Mouse (Mus musculus) c-Kit-negative CD71-positive TER-119-positive erythroid progenitor cells, embryonic 14.5 days (primary cell): ENCODE data around the gene Stac2.

Source experiments
- DNase-seq: peaks from one replicate; pipeline ENCODE4 v3.0.0-alpha.2; 2013; ENCODE audit warnings: low read depth, low spot score

Stac2 gene

DNA sequence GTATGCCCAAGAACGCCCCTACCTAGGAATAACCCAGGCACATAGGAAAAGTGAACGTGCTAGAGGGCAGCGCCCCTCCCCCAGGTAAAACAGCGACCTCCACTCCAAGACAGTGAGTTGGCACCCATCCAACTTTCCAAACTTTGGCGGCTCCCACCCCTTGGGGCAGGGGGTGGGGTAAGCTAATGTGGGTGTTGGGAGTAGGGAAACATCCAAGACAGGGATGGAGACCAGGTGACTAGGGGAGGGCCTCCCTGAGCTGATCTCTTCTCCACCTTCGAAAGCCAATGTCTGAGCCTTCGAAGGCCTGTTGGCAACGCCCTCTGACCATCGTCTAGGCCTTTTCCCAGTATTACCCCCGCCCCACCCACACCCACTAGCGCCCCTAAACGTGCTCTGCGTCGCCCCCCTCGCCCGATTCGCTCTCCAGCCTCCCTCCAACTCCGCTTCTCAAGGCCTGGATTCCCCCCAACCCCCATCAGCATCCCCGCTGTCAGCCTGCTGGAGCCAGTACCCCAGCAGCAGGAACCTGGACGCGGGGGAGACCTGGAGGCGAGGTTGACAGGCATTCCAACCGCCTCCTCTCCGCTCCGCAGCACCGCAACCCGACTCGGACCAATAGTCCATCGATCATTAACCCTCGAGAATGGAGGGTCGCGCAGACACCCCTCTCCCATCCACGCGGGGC, 31.6 kb downstream of the Stac2 start:
- DNase-seq: no peak

DNA sequence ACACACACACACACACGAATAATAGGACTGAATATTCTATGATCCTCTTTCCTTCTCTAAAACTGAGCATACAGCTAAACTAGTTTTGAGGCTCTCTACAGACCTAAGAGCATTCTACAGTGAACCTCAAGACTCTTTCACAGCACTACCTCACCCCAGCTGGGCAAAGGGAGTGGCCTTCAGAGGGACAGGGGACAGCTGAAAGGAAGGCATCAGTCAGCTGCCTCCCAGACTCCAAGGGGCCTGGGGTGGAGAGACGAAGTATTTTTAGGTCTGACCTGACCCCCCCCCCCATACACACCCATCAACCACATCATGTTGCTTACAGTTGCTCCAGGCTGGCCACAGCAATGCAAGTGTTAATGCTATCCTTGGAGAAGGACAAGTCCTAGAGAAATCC, 32.1 kb downstream of the Stac2 start:
- DNase-seq: no peak

DNA sequence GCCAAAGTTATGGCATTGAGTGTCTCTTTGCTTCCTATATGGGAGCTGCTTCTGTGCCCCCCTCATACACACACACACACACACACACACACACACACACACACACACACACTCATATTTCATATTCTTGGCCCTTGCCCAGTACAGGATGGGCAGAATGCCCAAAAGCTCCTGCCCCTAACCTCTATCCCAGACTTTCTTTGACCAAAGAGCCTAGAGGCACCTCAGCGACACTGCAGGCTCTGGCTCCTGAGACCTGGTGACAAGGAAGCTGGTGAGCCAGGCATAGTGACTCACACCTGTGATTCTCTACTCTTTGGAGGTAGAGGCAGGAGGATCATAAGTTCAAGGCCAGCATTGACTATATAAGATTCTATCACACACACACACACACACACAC, 32.6 kb downstream of the Stac2 start:
- DNase-seq: no peak

DNA sequence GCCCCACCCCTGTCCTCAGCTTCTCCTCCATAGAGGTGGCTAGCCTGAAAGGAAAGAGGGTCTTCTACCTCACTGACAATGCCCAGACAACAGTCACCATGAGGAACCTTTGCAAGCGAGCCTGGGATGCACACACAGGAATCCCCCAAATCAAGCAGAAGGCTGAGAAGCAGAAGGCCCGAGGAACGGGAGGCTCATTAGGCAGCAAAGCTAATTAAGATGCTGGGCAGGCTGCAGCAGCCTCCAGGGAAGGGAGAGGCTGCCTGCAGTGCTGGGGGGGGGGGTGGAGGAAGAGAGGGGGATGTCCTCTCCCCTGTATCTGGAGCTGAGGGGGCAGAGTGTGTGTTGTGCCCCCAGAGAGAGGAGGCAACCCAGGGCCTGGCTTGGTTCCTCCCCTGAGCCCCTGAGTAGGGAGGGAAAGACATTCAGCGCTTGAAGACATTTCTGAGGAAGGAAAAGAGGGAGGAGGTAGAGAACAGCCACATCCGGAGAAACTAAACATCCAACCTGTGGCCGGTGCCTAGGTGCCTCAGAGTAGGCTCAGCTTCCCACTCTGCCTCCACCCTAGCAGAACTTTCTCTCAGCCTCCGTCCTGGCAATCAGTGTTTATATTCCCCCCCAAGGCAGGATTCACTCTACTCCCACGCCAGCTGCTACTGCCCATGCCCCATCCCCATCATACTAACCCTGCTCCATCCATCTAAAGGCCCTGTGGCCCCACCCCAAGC, 33.2 kb downstream of the Stac2 start:
- DNase-seq: no peak

DNA sequence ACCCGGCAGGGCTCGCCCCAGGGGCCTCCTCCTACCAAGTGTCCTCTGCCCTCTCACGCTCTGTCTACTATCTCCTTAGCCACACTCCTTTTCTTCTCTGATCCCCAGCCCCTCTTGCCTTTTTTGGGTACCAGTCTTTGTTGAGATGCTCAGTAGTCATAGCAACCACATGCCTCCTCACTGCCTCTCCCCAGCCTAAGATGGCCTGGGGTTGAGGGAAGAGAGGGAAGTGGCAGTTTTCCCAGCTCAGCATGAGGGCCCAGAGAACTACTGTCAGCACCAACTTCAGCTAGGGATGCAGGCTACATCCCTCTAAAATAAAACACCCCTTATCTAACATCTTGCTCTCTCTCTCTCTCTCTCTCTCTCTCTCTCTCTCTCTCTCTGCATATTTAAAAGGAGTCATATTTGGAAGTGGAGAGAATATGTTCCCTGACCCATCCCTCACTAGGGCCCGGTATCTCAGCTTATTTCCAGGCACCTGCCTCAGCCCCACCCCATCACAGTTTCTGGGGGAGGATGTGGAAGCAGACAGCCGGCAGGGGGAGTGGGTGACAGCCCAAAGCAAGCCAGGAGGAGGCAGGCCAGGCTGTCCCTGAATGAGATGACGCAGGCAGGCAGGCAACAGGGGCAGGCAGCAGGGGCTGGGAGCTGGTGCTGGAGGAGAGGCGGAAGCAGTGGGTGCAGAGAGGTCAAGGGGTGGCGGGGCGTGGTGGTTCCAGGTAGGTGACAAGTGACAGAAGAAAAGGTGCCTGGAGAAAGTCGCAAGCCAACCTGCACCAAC, 34.2 kb downstream of the Stac2 start:
- no peak for DNase-seq

DNA sequence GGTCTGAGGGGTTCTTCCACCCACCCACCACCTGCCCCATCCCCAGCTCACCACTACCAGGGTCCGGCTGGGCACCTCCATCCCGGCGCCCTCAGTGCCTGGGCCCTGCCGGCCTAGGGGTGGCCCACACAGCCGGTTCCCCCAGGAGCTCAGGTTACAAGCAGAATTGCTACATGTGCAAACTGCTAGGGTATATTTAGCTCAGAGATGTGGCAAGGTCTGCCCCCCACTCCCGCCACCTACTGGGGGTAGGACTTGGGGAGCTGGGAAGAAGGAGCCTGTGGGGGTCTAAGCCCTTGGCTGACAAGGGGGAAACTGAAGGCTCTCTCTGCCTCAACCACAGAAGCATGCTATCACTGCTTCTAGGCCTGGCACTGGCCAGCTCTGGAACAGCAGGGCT, 35.0 kb downstream of the Stac2 start:
- no peak for DNase-seq

DNA sequence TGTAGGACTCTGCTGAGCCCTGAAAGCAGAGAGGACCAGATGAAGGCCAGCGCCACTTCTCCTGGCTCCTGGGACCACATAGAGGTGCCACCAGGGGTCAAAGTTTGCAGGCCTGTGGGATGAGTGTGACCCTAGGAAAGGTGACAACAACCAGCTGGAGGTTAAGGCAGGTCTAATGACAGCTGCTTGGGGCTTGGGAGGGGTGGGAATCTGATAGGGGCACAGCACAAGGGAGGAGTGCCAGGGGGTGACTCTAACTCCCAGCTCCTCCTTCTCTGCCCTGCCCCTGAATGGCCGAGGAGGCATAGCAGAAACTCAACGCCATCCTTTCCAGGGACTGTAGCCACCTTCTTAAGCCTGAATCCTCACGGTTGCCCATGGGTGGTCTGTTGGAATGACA, 36.4 kb downstream of the Stac2 start:
- DNase-seq: no peak

DNA sequence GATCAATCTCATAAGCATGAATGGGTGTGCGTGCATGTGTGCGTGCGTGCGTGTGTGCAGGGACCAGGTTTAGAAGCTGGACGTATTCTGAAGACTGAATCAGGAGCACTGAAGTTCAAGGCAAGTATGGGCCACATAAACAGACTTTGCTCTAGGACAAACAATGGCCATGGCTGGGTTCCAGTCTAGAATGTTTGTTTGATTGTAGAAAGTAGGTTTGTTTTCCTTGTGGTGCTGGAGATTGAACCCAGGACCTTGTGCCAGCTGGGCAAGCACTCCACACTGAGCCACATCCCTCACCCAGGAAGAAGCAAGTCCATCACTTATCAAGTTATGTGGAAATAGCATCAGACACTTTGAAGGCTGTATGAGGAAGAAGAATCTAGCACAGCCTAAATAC, 37.1 kb downstream of the Stac2 start:
- no peak for DNase-seq

DNA sequence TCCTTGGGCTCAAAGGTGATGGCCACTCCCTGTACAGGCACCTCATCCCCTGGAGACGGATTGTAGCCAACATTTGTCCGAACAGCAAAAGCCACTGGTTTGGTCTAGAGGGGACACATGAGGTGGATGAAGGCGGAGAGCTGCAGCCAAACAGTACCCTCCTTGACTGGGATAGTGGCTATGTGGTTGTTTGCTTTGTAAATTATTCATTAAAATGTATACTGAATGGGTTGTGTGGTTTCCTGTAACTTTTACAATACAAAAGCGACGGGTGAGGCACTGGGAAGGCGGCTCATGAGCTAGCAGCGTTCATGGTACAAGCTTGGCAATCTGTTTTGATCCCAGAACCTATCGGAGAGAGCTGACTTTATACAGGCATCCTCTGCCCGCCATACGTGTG, 40.4 kb downstream of the Stac2 start:
- no peak for DNase-seq

DNA sequence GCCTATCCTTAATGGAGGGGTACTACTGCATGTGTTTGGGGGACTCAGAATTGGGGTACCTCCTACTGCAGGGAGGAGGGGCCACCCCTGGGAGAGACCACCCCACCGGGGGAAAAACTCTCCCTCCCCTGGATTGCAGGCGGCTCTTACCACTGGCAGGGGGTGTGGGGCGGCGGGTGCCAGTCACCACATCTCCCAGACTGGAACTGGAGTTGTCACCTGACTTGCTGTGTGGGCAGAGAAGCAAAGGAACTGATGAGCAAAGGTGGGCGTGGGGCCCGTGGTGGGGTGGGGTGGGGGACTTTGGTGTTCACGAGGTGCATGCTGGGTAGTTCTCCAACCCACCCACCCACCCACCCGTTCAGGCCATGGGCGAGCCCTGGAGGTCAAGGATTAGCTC, 41.5 kb downstream of the Stac2 start:
- no peak for DNase-seq

DNA sequence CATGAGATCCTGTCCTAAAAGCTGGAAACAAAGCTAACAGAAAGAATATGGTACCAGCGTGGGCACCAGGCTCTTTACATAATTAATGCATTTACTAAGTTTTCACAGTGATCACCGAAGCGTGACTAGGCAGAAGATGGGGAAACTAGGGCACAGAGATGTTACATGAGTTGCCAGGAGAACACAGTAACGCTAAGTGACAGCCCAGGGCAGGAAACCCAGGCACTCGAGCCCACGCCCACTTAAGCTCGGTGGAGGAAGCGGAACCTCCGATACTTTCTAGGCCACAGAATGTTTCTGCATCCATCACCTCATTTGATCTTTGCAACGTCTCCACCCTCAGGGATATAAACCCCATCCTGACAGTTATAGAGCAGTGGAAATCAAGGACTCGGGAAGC, 45.2 kb downstream of the Stac2 start:
- DNase-seq: no peak

DNA sequence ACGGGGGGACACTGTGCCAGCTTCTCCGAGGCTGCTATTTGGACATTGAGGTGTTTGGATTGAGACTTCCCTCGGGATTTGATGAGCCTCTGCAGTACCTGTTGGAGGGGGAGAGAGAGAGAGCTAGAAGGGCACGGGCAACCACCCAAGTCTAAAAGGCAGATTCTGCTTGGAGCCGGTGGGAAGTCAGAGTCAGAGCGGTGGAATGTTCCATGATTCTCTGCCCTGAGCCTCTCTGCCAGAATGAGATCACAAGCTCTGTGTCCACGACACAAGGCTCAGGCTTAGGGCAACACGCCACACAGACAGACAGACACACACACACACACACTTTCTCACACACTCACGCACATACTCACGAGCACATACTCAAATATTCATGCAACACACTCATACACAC, 47.6 kb downstream of the Stac2 start:
- no peak for DNase-seq

DNA sequence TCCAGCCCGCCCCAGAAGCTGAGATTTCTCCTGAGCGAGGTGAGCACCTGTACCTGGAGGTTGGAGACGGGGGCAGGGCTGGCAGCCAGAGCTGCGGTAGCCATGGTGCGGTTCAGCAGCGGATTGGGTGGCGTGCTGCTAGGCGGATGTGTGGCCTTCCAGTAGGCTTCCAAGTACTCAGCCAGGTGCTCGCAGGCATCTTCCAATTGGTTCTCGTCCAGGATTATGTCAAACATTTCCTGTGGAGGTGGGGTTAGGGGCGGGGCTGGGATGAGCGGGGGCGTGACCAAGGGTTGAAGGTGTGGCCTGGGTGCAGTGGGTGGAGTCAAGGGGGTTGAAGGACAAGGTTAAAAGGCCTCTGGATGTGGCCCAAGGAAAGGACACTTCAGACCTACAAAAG, 48.2 kb downstream of the Stac2 start:
- no peak for DNase-seq

DNA sequence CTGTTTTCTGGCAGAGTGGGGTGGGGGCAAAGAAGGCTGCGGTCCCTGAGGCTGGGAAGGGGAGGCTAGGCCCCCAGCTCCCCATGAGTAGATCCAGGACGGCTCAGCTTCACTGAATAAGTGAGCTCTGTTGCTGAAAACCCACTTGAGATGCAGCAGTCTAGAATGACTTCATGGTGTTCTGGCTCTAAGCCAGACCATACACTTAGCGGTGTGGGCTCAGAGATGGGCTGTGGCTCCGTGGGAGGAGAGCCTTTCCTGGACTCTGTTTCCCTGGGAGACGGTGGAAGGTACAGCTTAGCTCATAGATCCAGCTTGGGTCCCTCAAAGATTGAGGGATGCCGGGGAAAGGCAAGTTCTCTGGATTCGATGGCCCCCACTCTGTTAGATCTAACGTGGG, 49.1 kb downstream of the Stac2 start:
- no peak for DNase-seq

DNA sequence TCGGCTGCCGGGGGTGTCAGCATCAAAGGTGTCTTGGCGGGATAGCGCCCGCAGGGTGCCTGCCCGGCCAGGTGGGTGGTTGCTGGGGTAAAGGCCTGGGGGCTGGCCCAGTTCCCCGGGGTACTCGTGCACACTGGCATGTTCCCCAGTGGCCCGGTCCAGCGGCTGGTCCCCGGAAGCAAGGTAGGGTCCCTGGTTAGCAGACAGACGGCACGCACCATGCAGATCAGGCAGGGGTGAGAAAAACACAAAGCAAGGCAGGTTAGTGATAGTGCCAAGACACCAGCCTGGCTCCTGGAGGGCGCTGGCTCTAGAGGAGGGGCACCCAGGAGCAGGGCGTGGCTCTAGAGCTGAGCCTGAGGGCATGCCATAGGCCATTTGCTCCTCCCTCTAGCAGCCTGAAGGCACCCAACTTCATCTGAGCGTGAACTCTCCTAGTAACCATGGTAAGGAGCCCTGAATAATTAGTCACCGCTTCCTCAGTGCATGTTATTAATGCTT, 50.0 kb downstream of the Stac2 start:
- no peak for DNase-seq

DNA sequence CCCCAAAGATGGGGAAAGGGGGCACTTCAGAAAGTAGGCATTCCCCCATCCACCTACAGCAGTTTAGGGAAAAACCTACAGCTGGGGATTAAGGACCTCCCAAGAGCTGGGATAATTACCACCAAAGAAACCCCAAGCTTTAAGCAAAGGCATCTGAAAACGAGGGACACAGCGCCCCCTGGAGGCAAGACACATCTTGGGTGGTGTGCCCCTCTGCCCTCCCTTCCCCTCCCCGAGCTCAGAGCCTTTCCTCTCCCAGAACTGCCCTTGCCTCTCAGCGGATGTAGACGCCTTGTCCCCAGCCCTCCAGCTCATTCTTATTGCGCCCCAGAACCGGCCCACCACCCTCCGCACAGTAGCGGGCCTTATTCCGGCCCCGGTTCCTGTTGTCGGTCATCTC, 50.6 kb downstream of the Stac2 start:
- DNase-seq: peak; percentile 44

DNA sequence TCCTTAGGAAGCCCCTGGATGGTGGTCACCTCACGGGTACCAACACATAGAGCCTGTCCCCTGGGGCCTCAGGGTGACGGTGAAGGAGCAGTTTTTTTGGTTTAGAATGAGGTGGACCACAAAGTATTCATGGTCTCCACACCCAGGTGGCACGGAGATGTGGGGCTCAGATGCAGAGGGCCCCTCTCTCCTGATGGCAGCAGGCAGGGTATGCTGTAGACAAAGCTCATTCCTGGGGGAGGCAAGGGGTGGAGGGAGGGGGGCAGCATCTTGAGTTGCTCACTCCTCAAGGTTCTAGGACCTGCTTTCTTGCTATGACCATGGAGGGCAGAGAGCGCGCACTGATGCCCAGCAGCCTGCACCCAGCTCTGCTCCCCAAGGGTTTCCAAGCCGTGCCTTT, 51.3 kb downstream of the Stac2 start:
- DNase-seq: no peak

DNA sequence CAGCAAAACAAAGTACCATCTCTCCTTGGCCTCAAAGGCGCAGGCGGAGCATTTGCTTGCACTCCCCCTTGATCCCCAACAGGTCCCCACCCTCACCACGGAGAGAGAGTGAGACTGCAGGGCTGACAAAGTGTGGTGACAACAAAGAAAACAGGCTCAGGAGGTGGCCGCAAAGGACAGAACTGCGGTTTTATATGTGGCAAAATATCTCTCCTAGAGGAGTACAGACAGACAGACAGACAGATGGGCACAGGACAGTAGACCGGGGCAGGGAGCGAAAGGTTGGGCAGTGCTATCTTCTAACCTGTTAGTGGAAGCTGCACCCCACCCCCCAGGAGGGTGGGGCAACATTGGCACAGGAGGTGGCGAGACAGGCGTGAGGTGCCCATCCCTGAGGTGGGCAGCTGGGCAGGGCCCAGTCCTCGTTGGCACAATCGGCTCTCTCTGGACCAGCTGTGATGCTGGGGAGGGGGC, 51.9 kb downstream of the Stac2 start:
- DNase-seq: no peak

DNA sequence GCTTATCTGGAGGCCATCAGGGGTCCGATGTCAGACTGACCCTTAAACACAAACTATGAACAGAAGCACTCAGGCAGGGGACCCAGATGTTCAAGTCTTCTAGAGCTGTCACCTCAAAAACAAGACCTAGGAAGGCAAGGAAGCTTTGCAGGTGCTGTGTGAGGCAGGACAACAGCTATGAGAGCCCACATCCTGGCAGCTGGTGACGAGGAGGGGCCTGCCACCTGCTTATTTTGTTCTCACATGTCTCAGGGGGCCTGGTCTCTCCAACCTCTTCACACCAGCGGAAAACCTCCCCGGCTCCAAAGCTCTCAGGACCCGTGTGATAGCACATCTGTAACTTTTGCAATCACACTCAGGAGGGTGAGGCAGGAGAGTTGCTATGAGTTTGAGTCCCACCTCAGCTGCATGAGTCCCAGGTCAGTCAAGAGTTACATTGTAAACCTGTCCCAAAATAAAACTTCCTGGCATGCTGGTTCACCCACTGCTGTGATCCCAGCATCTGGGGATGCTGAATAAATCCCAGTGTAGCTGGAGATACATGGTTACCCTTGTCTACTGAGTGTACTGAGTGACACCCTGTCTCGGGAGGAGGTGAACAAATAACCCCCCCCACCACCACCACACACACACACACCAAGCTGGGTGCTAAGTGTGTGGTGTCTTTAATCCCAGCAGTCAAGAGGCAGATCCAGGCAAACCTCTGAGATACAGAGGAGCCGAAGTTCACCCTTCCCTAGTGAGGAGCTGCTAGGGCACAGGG, 52.7 kb downstream of the Stac2 start:
- no peak for DNase-seq

DNA sequence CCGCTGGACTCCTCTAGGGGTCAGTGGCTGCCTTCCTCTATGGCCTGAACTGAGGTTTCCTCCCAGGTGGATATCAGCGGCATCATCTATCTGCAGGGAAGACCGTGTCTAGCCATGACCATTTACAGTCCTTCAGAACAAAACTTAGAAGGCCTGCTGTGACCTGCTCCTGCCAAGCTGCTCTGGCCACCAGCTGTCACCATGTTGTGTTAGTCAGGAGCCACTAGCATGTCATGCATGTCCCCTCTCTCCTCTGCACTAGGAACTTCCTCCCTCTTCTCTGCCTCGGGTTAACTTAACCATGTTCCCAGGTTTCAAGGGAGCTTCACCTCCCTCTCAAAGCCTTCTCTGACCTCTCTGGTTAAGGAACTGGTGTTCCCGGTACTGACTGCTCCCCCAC, 53.5 kb downstream of the Stac2 start:
- no peak for DNase-seq

DNA sequence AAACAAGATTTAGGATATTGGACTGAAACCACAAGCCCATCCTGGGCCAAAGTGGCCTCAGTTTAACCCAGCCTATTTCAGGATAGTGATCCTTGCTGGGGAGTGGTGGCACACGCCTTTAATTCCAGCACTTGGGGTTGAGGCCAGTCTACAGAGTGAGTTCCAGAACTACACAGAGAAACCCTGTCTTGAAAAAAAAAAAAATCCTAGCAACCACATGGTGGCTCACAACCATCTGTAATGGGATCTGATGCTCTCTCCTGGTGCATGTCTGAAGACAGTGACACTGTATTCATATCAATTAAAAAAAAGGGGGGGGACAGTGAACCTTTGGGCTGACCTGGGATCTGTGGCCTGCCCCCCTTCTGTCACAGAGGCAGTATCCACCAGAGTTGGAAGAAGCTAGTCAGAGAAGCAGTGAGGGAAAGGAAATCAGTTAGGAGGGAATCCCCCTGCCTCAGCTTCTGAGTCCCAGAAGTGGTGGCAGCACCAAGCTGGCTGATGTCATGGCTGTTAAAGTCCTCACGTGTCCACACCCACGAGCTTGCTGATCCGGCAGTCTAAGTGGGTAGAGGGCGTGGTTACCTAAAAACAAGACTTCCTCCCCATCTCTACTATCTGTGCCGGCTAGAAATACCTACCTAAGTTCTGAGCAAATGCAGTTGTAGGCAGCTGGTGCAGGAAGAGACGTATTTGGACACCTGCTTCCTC, 54.2 kb downstream of the Stac2 start:
- no peak for DNase-seq
